Mouse (Mus musculus): ENCODE data around the gene Cdk12.

Gene Cdk12

GRCm38 (mm10) chr11:98313790-98314323 lies 111.0 kb downstream of the Cdk12 start:
- DNase-seq (ENCODE audit: low spot score in 2 of 2): peak in 1 of 2 experiments; percentile 68

DNA sequence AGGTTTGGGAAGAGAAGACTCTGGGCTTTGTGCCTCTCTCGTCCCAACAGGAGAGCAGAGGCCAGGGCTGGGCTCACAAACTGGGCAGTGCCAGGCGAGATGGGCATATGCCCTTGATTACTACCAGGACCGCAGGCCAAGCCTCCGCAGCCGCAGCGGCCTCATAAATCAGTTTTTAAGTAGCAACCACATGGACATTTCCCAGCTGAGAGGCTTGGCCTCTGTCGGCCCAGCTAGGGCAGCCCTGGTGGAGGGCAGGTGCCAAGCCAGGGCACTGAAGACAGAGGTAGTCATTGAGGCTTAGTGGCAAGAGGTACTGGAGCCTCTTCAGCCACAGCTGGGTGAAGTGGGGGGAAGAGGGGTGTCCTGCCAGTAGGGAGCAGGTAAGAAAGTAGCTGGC lies 114.6 kb downstream of the Cdk12 start:
- no peak for DNase-seq (ENCODE audit: low spot score in 2 of 2)

GRCm38 (mm10) chr11:98318421-98319116 lies 115.7 kb downstream of the Cdk12 start:
- no peak for DNase-seq (ENCODE audit: low spot score in 2 of 2)

DNA sequence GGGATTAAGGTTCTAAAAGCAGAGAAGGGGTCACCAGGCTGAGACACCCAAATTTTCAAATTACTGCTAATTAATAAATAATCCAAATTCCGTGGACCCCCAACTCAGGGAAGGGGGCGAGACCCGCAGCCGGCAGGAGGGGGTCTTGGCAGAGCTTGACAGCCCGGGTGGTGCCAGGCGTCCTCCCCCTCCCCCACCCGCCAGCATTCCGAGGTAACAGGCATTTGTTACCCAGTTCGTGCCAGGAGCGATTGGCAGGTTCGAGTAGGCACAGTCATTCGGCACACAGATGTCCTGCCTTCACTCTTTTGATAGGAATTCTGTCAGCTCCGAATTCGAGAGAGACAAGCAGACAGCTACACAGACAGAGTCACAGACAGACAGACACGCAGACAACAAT lies 116.3 kb downstream of the Cdk12 start:
- no peak for DNase-seq (ENCODE audit: low spot score in 2 of 2)

DNA sequence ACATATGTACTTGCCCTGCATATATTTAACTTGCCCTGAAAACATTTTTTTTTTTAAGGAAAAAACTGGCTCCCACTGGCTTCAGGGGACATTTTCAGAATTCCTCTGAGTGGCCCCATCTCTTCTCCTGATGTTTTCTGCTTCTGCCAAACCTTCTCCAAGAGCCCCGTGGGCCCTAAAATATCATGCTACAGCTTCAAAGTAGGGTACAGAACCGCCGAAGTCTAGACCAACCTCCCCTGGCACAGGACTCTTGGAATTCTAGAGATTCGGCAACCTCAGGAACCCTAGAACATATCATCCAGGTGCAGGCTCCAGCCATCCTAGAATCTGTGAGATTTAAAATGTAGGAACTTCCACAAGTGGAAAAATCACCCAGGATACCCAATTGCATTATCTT lies 116.7 kb downstream of the Cdk12 start:
- DNase-seq (ENCODE audit: low spot score in 2 of 2): no peak

- no peak for DNase-seq (ENCODE audit: low spot score in 2 of 2)
These were observed 117.1 kb downstream of the Cdk12 start for GRCm38 (mm10) chr11:98319944-98320343.

DNA sequence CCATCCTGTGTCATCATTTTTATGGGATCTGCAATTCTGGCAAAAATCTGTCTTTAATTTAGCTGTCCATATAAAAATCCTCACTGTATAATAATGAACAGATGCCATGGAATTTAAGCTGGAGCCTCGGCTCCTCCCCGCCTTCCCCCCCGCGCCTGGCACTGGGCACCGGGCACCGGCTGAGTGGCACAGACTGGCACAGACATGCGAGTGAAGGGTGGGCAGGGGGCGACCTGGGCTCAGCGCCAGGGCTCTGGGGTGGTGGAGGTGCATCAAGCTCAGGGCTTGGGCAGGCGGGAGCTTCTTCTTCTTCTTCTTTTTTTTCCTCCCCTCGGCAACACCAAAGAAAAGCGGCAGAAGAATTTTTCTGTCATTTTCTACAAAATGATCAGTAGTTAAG lies 117.5 kb downstream of the Cdk12 start:
- DNase-seq (ENCODE audit: low spot score in 2 of 2): no peak

- no peak for DNase-seq (ENCODE audit: low spot score in 2 of 2)
These were observed 118.2 kb downstream of the Cdk12 start for GRCm38 (mm10) chr11:98320806-98321676.

DNA sequence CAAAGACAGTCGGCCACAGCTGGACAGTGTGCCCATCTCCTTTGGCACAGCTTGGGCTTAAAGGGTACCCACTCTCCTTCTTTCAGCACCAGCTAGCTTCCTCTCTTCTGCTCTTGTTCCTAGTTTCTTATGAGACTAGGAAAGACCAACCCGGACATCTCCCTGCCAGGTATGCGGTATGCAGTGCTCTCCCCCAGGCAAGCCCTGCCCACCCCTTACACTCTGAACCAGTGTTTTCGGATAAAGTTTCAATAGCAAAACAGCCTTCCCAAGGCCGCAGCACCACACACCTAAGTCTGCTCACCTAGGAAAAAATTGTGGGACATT lies 118.8 kb downstream of the Cdk12 start:
- DNase-seq (ENCODE audit: low spot score in 2 of 2): no peak

GRCm38 (mm10) chr11:98322159-98322558 lies 119.3 kb downstream of the Cdk12 start:
- no peak for DNase-seq (ENCODE audit: low spot score in 2 of 2)

DNA sequence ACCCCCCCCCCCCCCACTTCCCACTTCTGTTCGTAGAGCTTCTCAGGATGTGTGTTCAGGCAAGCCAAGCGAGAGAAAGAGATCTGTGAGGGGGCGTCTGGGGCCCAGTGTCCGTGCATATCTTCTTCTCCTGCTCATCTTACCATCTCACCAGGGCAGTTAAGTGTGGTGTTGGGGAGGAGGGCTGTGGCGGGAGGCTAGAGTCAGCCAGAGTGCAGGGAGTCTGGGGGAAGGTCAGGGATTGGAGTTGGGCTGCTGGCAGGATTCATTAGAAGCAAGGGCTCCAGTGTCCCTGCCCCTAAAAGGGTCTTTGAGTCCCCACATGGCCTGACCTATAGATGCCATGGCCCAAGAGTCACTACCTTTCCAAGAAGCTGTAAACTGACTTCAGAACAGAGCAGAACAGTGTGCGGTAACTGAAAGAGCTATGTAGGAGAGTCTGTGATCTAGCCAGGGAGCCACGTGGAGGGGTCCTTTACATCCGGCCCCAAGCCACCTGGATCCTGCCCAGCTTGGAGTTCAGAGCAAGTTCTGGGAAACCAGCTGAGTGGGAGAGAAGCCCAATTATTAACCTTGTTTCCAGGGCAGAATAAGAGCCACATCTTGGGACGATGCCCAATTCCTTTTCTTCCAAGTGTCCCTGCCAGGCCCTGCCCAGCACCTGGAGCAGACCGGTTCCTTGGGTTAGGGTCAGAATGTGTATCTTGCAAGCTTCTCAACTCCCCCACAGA lies 120.4 kb downstream of the Cdk12 start:
- DNase-seq (ENCODE audit: low spot score in 2 of 2): no peak

DNA sequence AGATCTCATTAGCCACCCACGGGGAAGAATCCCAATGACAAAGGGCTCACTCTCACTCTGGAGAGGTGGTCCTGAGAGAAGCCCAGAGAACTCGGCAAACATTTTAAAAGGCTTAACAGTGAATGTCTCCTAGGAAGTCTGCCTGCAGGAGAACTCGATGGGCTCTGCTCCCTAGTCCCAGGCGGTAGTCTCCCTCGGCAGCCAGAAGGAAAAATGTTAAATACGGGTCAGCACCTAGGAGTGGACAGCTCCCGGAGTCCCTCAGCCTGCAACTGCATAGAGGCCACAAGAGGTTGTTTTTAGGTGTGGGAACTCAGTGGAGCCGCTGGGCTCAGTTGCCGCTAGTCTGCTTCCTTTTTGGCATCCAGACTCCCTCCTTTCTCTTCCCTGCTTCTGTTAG lies 121.1 kb downstream of the Cdk12 start:
- DNase-seq (ENCODE audit: low spot score in 2 of 2): no peak

GRCm38 (mm10) chr11:98325191-98325820 lies 122.4 kb downstream of the Cdk12 start:
- DNase-seq (ENCODE audit: low spot score in 2 of 2): no peak

- no peak for DNase-seq (ENCODE audit: low spot score in 2 of 2)
These were observed 123.0 kb downstream of the Cdk12 start for GRCm38 (mm10) chr11:98325821-98326218.

GRCm38 (mm10) chr11:98326741-98327135 lies 123.9 kb downstream of the Cdk12 start:
- DNase-seq (ENCODE audit: low spot score in 2 of 2): no peak

GRCm38 (mm10) chr11:98327136-98328030 lies 124.5 kb downstream of the Cdk12 start:
- DNase-seq (ENCODE audit: low spot score in 2 of 2): no peak

GRCm38 (mm10) chr11:98328031-98328370 lies 125.1 kb downstream of the Cdk12 start:
- no peak for DNase-seq (ENCODE audit: low spot score in 2 of 2)

All from frontal cortex, postnatal 10 days (tissue).